Mouse (Mus musculus) C2C12 (cell line): ENCODE results near the gene Gabrd. TPM values are rescaled to one million over a fixed set of nuclear protein-coding genes. Genes with fewer than 3 reads are reported as not detected.

Experiments used
- H3K27me3 ChIP-seq: one replicate; pipeline ENCODE4 v1.6.1; 2011; ENCODE audit not compliant: control insufficient read depth, insufficient read depth, insufficient read length
- H3K36me3 ChIP-seq: one replicate; pipeline ENCODE4 v1.6.1; 2011; ENCODE audit not compliant: control insufficient read depth, insufficient read depth
- H3K4me3 ChIP-seq: one replicate; pipeline ENCODE4 v1.5.1; 2011; ENCODE audit warnings: mild to moderate bottlenecking, control low read depth; ENCODE audit not compliant: poor library complexity, insufficient read depth, severe bottlenecking
- H3K79me2 ChIP-seq: one replicate; pipeline ENCODE4 v1.6.1; 2011; ENCODE audit not compliant: control insufficient read depth, insufficient read depth
- H3K79me3 ChIP-seq: one replicate; pipeline ENCODE4 v1.6.1; 2011; ENCODE audit warnings: low read depth, control low read depth
- H3ac ChIP-seq: one replicate; pipeline ENCODE3; 2011; ENCODE audit warnings: low read depth; ENCODE audit not compliant: control insufficient read depth, insufficient read length
- CEBPB ChIP-seq: IDR thresholded peaks from one replicate; pipeline ENCODE4 v1.6.1; 2011; ENCODE audit warnings: low read depth, mild to moderate bottlenecking, control low read depth, moderate library complexity
- CTCF ChIP-seq: IDR thresholded peaks from one replicate; pipeline ENCODE4 v1.5.1; 2011; ENCODE audit not compliant: control insufficient read depth, insufficient read depth, insufficient read length
- FOSL1 ChIP-seq: IDR thresholded peaks from one replicate; pipeline ENCODE4 v1.8.0; 2011; ENCODE audit warnings: mild to moderate bottlenecking, low read length; ENCODE audit not compliant: poor library complexity, insufficient read depth, severe bottlenecking
- MAX ChIP-seq: IDR thresholded peaks from one replicate; pipeline ENCODE4 v1.6.1; 2011; ENCODE audit warnings: mild to moderate bottlenecking, control low read depth
- MYOD1 ChIP-seq: IDR thresholded peaks from one replicate; pipeline ENCODE4 v1.6.1; 2011; ENCODE audit warnings: low read depth; ENCODE audit not compliant: control insufficient read depth, insufficient read length
- MYOG ChIP-seq: IDR thresholded peaks from one replicate; pipeline ENCODE4 v1.6.1; 2011; ENCODE audit not compliant: control insufficient read depth, insufficient read length; ENCODE audit errors: extremely low read depth
- USF1 ChIP-seq: IDR thresholded peaks from one replicate; pipeline ENCODE4 v1.6.1; 2011; ENCODE audit warnings: low read depth, mild to moderate bottlenecking, control low read depth, moderate library complexity
- polyA plus RNA-seq: library from polyadenylated mRNA; unstranded; fragments of >200 nt; fragmentation: generic; extraction: Trizol; gene quantifications from one replicate; pipeline ENCODE4 v1.2.1, GENCODE M21; 2012; ENCODE audit warnings: missing spikeins

Gene Gabrd
- polyA plus RNA-seq, 1 experiment: not detected

- Histone ChIP-seq H3K79me3 (no peaks in the 10 kb centered on the region), H3K36me3 (no peaks in the 10 kb centered on the region)
- TF ChIP-seq CTCF (no peak), MYOD1 (no peak), USF1 (no peak), FOSL1 (no peak), MYOG (no peak), CEBPB (no peak), MAX (no peak)
These were observed 15.9 kb upstream of the Gabrd start for GRCm38 (mm10) chr4:155413641-155414335.

GRCm38 (mm10) chr4:155412124-155412523 lies 14.2 kb upstream of the Gabrd start:
- no peak overlapping the region for H3K4me3 ChIP-seq
- H3K27me3 ChIP-seq: peaks cover 10% of the 10 kb centered on the region
- no peaks in the 10 kb centered on the region for H3K36me3 ChIP-seq
- no peaks in the 10 kb centered on the region for H3K79me3 ChIP-seq
- no peak overlapping the region for H3ac ChIP-seq
- TF ChIP-seq MYOD1 (no peak), CTCF (no peak), FOSL1 (no peak), MAX (no peak), USF1 (no peak), MYOG (no peak), CEBPB (no peak)
- H3K79me2 ChIP-seq: no peaks in the 10 kb centered on the region

More at GRCm38 (mm10) chr4:155413641-155414335, 15.9 kb upstream of the Gabrd start:
- Histone ChIP-seq H3K79me2 (no peaks in the 10 kb centered on the region), H3K4me3 (no peak overlapping the region), H3ac (no peak overlapping the region), H3K27me3 (peaks cover 10% of the 10 kb centered on the region)

DNA sequence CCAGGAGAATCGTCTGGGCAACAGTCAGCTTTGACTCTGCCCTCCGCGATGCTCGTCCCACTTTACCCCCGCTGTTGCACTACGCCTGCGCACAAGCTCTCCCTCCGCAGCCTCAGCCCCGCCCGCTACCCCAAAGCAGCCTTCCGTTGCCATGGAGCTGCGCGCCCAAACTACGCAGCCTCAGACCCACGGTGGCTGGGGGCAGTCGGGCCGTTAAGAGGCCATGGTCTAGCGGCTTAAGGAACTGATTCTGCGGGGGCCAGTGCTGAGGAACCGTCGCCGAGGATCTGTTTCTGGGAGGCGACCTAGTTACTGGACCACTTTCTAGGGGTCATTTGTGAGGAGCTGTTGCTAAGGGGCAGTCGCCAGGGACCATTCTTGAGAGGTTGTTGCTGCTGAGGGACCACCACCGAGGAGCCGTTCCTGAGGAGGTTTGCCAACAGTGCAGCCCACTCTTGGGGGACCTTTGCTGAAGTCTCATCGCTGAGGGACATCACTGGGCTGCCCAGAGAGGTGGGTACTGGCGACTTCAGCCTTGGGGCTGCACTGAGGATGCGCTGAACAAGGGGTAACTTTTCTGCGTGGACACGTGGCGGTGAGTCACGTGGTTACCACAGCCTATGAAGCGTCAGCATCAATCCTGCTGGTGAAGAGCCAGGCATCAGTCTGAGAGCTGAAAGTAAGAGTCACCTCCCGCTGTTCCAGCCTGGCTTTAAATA lies 11.3 kb upstream of the Gabrd start, which contains the start of gene Cfap74:
TSS of gene Cfap74 (plus strand) at position 133 of the 719 bp plus-strand sequence.
- Histone ChIP-seq H3K36me3 (no peaks in the 10 kb centered on the region), H3K27me3 (peaks cover 8% of the 10 kb centered on the region), H3K79me3 (no peaks in the 10 kb centered on the region), H3K79me2 (no peaks in the 10 kb centered on the region), H3ac (peak within 1 kb of the TSS; percentile 41), H3K4me3 (peak within 1 kb of the TSS; percentile 14)
- TF ChIP-seq MYOD1 (no peak), MAX (peak; percentile 41), USF1 (peak; percentile 90), CTCF (no peak), FOSL1 (no peak), CEBPB (no peak), MYOG (no peak)

- Histone ChIP-seq H3K79me2 (no peaks in the 10 kb centered on the region), H3ac (peak overlapping the region; percentile 20)
- no peak for TF ChIP-seq MYOG
- TF ChIP-seq MYOD1: no peak
- TF ChIP-seq CEBPB: no peak
- TF ChIP-seq MAX: no peak
- TF ChIP-seq FOSL1: no peak
- no peak for TF ChIP-seq USF1
- no peak for TF ChIP-seq CTCF
These were observed 10.8 kb upstream of the Gabrd start for GRCm38 (mm10) chr4:155408695-155409057.

GRCm38 (mm10) chr4:155402489-155402888 lies 4.6 kb upstream of the Gabrd start:
- Histone ChIP-seq H3K79me2 (no peaks in the 10 kb centered on the region), H3K36me3 (no peaks in the 10 kb centered on the region), H3ac (no peak overlapping the region), H3K4me3 (no peak overlapping the region), H3K27me3 (peaks cover 15% of the 10 kb centered on the region), H3K79me3 (no peaks in the 10 kb centered on the region)
- no peak for TF ChIP-seq MYOG
- no peak for TF ChIP-seq CEBPB
- no peak for TF ChIP-seq CTCF
- TF ChIP-seq MYOD1: no peak
- no peak for TF ChIP-seq MAX
- TF ChIP-seq USF1: no peak
- TF ChIP-seq FOSL1: no peak

More at GRCm38 (mm10) chr4:155408695-155409057, 10.8 kb upstream of the Gabrd start:
- Histone ChIP-seq H3K36me3 (no peaks in the 10 kb centered on the region), H3K4me3 (peak overlapping the region; percentile 14), H3K79me3 (no peaks in the 10 kb centered on the region), H3K27me3 (peaks cover 5% of the 10 kb centered on the region)
